Mouse (Mus musculus) lung, postnatal 0 days (tissue): ENCODE data around the gene Fga.

Source experiments
- CTCF ChIP-seq: IDR thresholded peaks from 2 replicates; pipeline ENCODE4 v1.5.1; 2016; ENCODE audit warnings: antibody characterized with exemption, mild to moderate bottlenecking
- EP300 ChIP-seq: IDR thresholded peaks from 2 replicates; pipeline ENCODE4 v1.6.1; 2016; ENCODE audit warnings: antibody characterized with exemption, mild to moderate bottlenecking, control low read depth

DNA sequence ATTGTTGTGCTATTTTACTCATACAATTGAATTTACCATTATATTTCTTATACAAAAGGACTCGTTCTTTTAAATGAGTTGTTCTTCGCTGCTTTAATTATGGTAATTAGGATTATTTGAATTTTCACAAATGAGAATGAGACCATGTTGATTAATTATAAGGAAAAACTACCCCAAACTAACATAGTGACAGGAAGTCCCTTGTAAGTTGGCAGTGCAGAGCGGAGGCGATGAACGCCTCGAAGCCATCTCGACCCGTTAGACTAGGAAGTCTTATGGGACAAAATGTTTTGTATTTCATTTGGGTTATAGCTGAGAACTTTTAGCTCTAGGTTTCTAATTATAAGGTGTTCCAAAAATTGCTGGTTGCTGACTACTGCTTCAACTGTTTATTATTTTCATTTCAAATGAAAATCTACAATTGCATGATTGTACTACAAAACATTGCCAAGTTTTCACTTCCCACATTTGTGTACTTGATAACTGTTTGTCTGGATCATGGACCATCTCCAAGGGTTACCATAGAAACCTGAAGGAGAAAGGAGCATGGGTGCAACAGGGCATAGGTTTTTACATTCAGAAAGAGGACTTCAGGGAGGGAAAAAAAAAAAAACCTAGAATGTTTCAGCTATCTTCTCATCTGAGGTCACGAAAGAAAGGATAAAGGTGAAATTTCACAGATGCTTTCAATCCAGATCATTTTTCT is 1.8 kb downstream of the Fga start:
- TF ChIP-seq CTCF (no peak), EP300 (no peak)
